Comparison of ENCODE assay signal across 20 mouse cellular contexts in genomic region chr13:17030761-17031160, GRCm38 (mm10).
DNase-seq lines count a peak whose midpoint lies in the region; TF ChIP-seq lines count a peak whose summit lies in the region.
"Had no signal": no experiment of that assay in that cellular context is flagged by ENCODE, and none has a peak within 500 bp of the region (broad histone marks: within the 10 kb centered on the region; RNA-seq: fewer than 3 reads in every experiment).

No protein-coding gene starts in this region.

- WGBS in spleen, adult 2 months: 33% methylated on average over 1 of the region's 1 CpGs

- no peaks in the 10 kb centered on the region for H3K27me3 ChIP-seq in spleen, adult 2 months (ENCODE audit: control insufficient read depth, insufficient read depth, low read length)
- H3K27me3 ChIP-seq: embryonic facial prominence, embryonic 12.5 days; forebrain, embryonic 15.5 days; heart, embryonic 15.5 days had no signal

- peaks cover 2% of the 10 kb centered on the region; the same call in 1 of the 2 replicates for H3K4me1 ChIP-seq in spleen, adult 2 months (ENCODE audit: control insufficient read depth, insufficient read depth, insufficient read length)
- H3K4me1 ChIP-seq: forebrain, embryonic 15.5 days; heart, embryonic 15.5 days had no signal

- no peak overlapping the region for H3K4me3 ChIP-seq in spleen, adult 2 months (ENCODE audit: extremely low read depth, insufficient read depth, insufficient read length)
- H3K4me3 ChIP-seq: embryonic facial prominence, embryonic 12.5 days; forebrain, embryonic 15.5 days; heart, adult 2 months; heart, embryonic 15.5 days had no signal

- TF ChIP-seq POLR2A in spleen, adult 2 months (IDR thresholded peaks at IDR 0.05; ENCODE audit: low read depth, low read length): no peak

- H3K27ac ChIP-seq in spleen, adult 2 months (ENCODE audit: insufficient read depth, low read length): peak overlapping the region; percentile 54; the same call in 1 of the 2 replicates
- H3K27ac ChIP-seq: embryonic facial prominence, embryonic 12.5 days; forebrain, embryonic 15.5 days; heart, adult 2 months; heart, embryonic 15.5 days; hindbrain, embryonic 14.5 days had no signal

- DNase-seq in spleen, adult 2 months (ENCODE audit: low read depth in 1 of 2, low spot score in 2 of 2): no peak
- DNase-seq in spleen, postnatal 4 days (ENCODE audit: low spot score in 2 of 2): no peak
- DNase-seq in induced T-regulatory cell, adult 2 months (ENCODE audit: low read depth): peak; percentile 12
- peak; percentile 28 for DNase-seq in thymus, postnatal 14 days
- no peak for DNase-seq in kidney, adult 11 months
- DNase-seq in cerebellum, postnatal 4 days (ENCODE audit: low spot score in 2 of 2): no peak
- DNase-seq in left cerebral cortex, adult 9 months (ENCODE audit: low spot score in 2 of 2): no peak
- DNase-seq: adrenal gland, adult 8-10 months; adrenal gland, postnatal 36 days; B cell, adult 2 months; cerebellum, adult 11 months; cerebellum, adult 8-10 months; cerebellum, postnatal 14 days; gastrocnemius, postnatal 14 days; heart, adult 2 months; heart, postnatal 14 days had no signal

- no peak for TF ChIP-seq CTCF in spleen, adult 2 months (IDR thresholded peaks at IDR 0.05; ENCODE audit: extremely low read depth, insufficient read depth, insufficient read length, insufficient replicate concordance)

- no peaks in the 10 kb centered on the region for H3K36me3 ChIP-seq in spleen, adult 2 months (ENCODE audit: control insufficient read depth, insufficient read depth, low read length)
- H3K36me3 ChIP-seq: embryonic facial prominence, embryonic 12.5 days; forebrain, embryonic 15.5 days; heart, embryonic 15.5 days had no signal

Comparison
In these comparisons a context has a peak if more than half of its experiments do, and no peak if none do; other contexts are left out.
1. DNase-seq: peak in induced T-regulatory cell, adult 2 months (single experiment) and thymus, postnatal 14 days (single experiment); none in spleen, adult 2 months (0 of 2), spleen, postnatal 4 days (0 of 2), kidney, adult 11 months (single experiment), cerebellum, postnatal 4 days (0 of 2) and left cerebral cortex, adult 9 months (0 of 2).